Mouse (Mus musculus): ENCODE results near the gene Rgs17. TPM values are rescaled to one million over a fixed set of nuclear protein-coding genes. Genes with fewer than 3 reads are reported as not detected.

The Rgs17 gene
- polyA plus RNA-seq, 1 experiment from 2014 or later, result 1.0 TPM

DNA sequence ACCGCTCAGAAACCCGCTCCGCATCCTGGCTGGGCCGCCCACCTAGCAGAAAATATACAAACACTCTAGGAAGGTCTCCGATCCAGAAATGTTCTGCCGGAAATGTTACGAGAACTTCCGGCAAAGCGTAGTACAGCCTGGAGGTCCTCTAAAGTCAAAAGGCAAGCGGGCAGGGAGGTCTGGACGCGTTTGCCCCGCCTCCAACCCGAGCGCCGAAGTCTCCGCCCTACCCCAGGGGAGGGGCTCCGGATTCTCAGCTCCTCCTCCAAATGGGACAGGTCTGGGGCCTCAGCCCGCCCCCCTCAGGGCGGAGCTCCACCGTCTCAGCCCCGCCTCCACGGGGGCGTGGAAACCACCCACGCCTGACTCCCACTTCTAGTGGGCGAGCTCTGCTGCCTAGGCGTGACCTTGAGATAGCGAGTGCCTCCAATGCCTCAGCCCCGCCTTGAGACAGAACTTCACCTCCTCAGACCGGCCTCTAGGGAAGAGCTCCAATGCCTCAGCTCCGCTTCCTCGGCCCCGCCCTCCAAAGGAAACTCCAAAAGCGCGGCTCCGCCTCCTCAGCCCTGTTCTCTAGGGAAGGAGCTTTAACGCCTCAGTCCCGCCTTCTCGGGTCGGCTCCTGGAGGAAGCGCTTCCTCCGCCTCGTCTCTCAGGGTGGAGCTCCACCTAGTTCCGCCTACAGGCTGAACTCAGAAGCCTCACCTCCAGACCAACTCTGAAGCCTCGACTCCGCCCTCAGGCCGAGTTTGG is 98.3 kb downstream of the Rgs17 start, which contains the start of gene Mtrf1l:
Gene Mtrf1l, minus strand, starts transcription at position 171 of the 752 bp plus-strand sequence.
- no peaks in the 10 kb centered on the region for H3K9me3 ChIP-seq (ENCODE audit: control insufficient read depth, low read length)
- H3K27me3 ChIP-seq (ENCODE audit: control insufficient read depth, insufficient read depth, low read length), result no peaks in the 10 kb centered on the region
- H3K36me3 ChIP-seq (ENCODE audit: control insufficient read depth, insufficient read depth, low read length), result peaks cover 26% of the 10 kb centered on the region
- peak within 1 kb of the TSS; percentile 88 to 98 for H3K4me3 ChIP-seq (ENCODE audit: control insufficient read depth in 1 of 2, insufficient read depth in 1 of 2, low read depth in 1 of 2, low read length in 2 of 2)
- peak within 1 kb of the TSS; percentile 91 for H3K9ac ChIP-seq (ENCODE audit: low read length)
- ATAC-seq (ENCODE audit: insufficient number of reproducible peaks, insufficient read depth, low FRiP score, low read depth), result peak; percentile 99
- H3K4me1 ChIP-seq (ENCODE audit: control insufficient read depth in 2 of 2, insufficient read depth in 2 of 2, low read length in 2 of 2), result peaks cover 7 to 8% of the 10 kb centered on the region in 2 experiments
- peak within 1 kb of the TSS; percentile 94 for H3K4me2 ChIP-seq (ENCODE audit: low read length)
- H3K27ac ChIP-seq (replicated peaks in 1 of 2; ENCODE audit: control insufficient read depth in 1 of 2, insufficient read depth in 1 of 2, low read depth in 2 of 2, low read length in 2 of 2), result peak within 1 kb of the TSS; percentile 95 to 96
- WGBS, result under 1% methylated on average over 47 of the region's 47 CpGs

DNA sequence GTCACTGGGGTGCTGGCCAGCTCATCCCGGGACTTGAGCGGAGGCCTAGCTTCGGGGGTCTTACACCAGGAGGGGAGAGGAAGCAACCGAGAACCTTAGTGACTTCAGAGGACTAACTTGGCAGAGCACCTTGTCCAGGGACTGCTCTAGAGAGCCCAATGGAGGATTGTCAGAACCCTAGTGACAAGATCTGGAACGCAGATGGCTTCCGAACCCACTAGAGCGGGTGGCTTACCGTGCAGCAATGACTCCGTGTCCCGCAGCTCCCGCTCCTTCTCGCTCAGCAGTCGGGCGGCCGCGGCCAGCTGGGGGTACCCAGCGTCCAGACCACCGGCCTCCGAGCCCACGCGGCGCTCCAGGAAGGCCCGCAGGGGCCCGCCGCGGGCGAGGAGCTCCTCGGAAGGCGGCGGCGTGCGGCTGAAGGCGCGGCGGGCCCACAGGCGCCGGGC is 98.9 kb downstream of the Rgs17 start:
- Histone ChIP-seq H3K4me3 (ENCODE audit: control insufficient read depth in 1 of 2, insufficient read depth in 1 of 2, low read depth in 1 of 2, low read length in 2 of 2) (peak overlapping the region; percentile 88 to 98), H3K9ac (ENCODE audit: low read length) (peak overlapping the region; percentile 91), H3K27me3 (ENCODE audit: control insufficient read depth, insufficient read depth, low read length) (no peaks in the 10 kb centered on the region), H3K4me1 (ENCODE audit: control insufficient read depth in 2 of 2, insufficient read depth in 2 of 2, low read length in 2 of 2) (peaks cover 7 to 8% of the 10 kb centered on the region in 2 experiments), H3K36me3 (ENCODE audit: control insufficient read depth, insufficient read depth, low read length) (peaks cover 32% of the 10 kb centered on the region), H3K4me2 (ENCODE audit: low read length) (peak overlapping the region; percentile 67), H3K27ac (replicated peaks in 1 of 2; ENCODE audit: control insufficient read depth in 1 of 2, insufficient read depth in 1 of 2, low read depth in 2 of 2, low read length in 2 of 2) (peak overlapping the region; percentile 72 to 95), H3K9me3 (ENCODE audit: control insufficient read depth, low read length) (no peaks in the 10 kb centered on the region)
- peak; percentile 1; the same call in 1 of the 2 replicates for ATAC-seq (ENCODE audit: insufficient number of reproducible peaks, insufficient read depth, low FRiP score, low read depth)
- under 1% methylated on average over 37 of the region's 37 CpGs for WGBS

GRCm38 (mm10) chr10:5818772-5819171 is 103.4 kb downstream of the Rgs17 start:
- H3K4me2 ChIP-seq (ENCODE audit: low read length), result no peak overlapping the region
- H3K9ac ChIP-seq (ENCODE audit: low read length), result no peak overlapping the region
- no peak overlapping the region for H3K27ac ChIP-seq (replicated peaks in 1 of 2; ENCODE audit: control insufficient read depth in 1 of 2, insufficient read depth in 1 of 2, low read depth in 2 of 2, low read length in 2 of 2)
- H3K4me1 ChIP-seq (ENCODE audit: control insufficient read depth in 2 of 2, insufficient read depth in 2 of 2, low read length in 2 of 2), result peaks cover 7 to 8% of the 10 kb centered on the region in 2 experiments
- no peaks in the 10 kb centered on the region for H3K27me3 ChIP-seq (ENCODE audit: control insufficient read depth, insufficient read depth, low read length)
- WGBS, result 91% methylated on average over 3 of the region's 3 CpGs
- H3K4me3 ChIP-seq (ENCODE audit: control insufficient read depth in 1 of 2, insufficient read depth in 1 of 2, low read depth in 1 of 2, low read length in 2 of 2), result no peak overlapping the region
- peaks cover 77% of the 10 kb centered on the region for H3K36me3 ChIP-seq (ENCODE audit: control insufficient read depth, insufficient read depth, low read length)
- H3K9me3 ChIP-seq (ENCODE audit: control insufficient read depth, low read length), result no peaks in the 10 kb centered on the region
- ATAC-seq (ENCODE audit: insufficient number of reproducible peaks, insufficient read depth, low FRiP score, low read depth), result no peak

- WGBS, result 97% methylated on average over 2 of the region's 2 CpGs
- no peaks in the 10 kb centered on the region for H3K9me3 ChIP-seq (ENCODE audit: control insufficient read depth, low read length)
- no peak overlapping the region for H3K4me3 ChIP-seq (ENCODE audit: control insufficient read depth in 1 of 2, insufficient read depth in 1 of 2, low read depth in 1 of 2, low read length in 2 of 2)
- peaks cover 98% of the 10 kb centered on the region for H3K36me3 ChIP-seq (ENCODE audit: control insufficient read depth, insufficient read depth, low read length)
- no peaks in the 10 kb centered on the region for H3K4me1 ChIP-seq (ENCODE audit: control insufficient read depth in 2 of 2, insufficient read depth in 2 of 2, low read length in 2 of 2)
- H3K27me3 ChIP-seq (ENCODE audit: control insufficient read depth, insufficient read depth, low read length), result no peaks in the 10 kb centered on the region
- H3K9ac ChIP-seq (ENCODE audit: low read length), result no peak overlapping the region
- H3K27ac ChIP-seq (replicated peaks in 1 of 2; ENCODE audit: control insufficient read depth in 1 of 2, insufficient read depth in 1 of 2, low read depth in 2 of 2, low read length in 2 of 2), result no peak overlapping the region
- no peak overlapping the region for H3K4me2 ChIP-seq (ENCODE audit: low read length)
- ATAC-seq (ENCODE audit: insufficient number of reproducible peaks, insufficient read depth, low FRiP score, low read depth), result no peak
Measured at GRCm38 (mm10) chr10:5815968-5816367, 106.2 kb downstream of the Rgs17 start.

DNA sequence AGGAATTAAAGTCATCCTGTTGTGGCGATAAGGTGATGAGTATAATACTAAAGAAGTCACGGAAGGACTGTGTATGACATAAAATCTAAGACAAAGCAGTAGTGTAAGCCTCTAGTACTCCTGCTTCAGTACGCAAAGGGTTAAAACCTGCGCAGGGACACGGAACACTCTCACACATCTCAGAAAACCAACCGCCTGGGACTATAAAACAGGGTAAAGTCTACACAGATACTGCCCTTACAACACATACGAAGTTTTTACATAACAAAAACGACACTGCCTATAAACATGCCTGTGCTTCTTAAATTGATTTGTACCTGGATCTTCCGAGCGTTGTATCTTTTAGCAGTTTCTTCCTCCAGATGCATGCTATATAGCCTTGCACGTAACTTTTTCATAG is 108.5 kb downstream of the Rgs17 start:
- no peak overlapping the region for H3K4me2 ChIP-seq (ENCODE audit: low read length)
- WGBS, result 89% methylated on average over 11 of the region's 11 CpGs
- no peak overlapping the region for H3K27ac ChIP-seq (replicated peaks in 1 of 2; ENCODE audit: control insufficient read depth in 1 of 2, insufficient read depth in 1 of 2, low read depth in 2 of 2, low read length in 2 of 2)
- no peak overlapping the region for H3K9ac ChIP-seq (ENCODE audit: low read length)
- H3K36me3 ChIP-seq (ENCODE audit: control insufficient read depth, insufficient read depth, low read length), result peaks cover 79% of the 10 kb centered on the region
- no peak for ATAC-seq (ENCODE audit: insufficient number of reproducible peaks, insufficient read depth, low FRiP score, low read depth)
- no peaks in the 10 kb centered on the region for H3K27me3 ChIP-seq (ENCODE audit: control insufficient read depth, insufficient read depth, low read length)
- no peak overlapping the region for H3K4me3 ChIP-seq (ENCODE audit: control insufficient read depth in 1 of 2, insufficient read depth in 1 of 2, low read depth in 1 of 2, low read length in 2 of 2)
- H3K4me1 ChIP-seq (ENCODE audit: control insufficient read depth in 2 of 2, insufficient read depth in 2 of 2, low read length in 2 of 2), result no peaks in the 10 kb centered on the region
- H3K9me3 ChIP-seq (ENCODE audit: control insufficient read depth, low read length), result no peaks in the 10 kb centered on the region

DNA sequence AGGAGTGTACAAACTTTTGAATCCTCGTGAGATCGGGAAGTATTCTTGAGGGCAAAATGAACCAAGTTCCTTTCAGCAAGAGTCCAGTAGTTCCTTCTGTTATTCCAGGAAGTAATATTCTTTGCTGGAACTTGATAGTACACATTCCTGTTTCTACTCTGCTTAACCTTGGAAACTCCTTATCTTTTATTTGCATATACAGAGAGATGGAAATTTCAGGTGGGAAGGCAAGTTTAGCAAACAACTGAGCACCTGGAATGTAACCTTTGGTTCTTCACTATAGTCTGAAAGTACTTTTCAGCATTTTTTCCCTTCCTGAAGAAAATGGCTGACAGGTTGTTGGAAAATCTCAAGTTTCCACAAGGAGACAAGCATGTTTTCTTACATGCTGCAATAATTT is 114.5 kb downstream of the Rgs17 start:
- Histone ChIP-seq H3K9me3 (ENCODE audit: control insufficient read depth, low read length) (no peaks in the 10 kb centered on the region), H3K4me3 (ENCODE audit: control insufficient read depth in 1 of 2, insufficient read depth in 1 of 2, low read depth in 1 of 2, low read length in 2 of 2) (no peak overlapping the region), H3K27ac (replicated peaks in 1 of 2; ENCODE audit: control insufficient read depth in 1 of 2, insufficient read depth in 1 of 2, low read depth in 2 of 2, low read length in 2 of 2) (no peak overlapping the region), H3K36me3 (ENCODE audit: control insufficient read depth, insufficient read depth, low read length) (peaks cover 25% of the 10 kb centered on the region), H3K27me3 (ENCODE audit: control insufficient read depth, insufficient read depth, low read length) (no peaks in the 10 kb centered on the region), H3K4me1 (ENCODE audit: control insufficient read depth in 2 of 2, insufficient read depth in 2 of 2, low read length in 2 of 2) (peaks cover 3 to 24% of the 10 kb centered on the region in 2 experiments; a peak in 3 of 4 replicates), H3K4me2 (ENCODE audit: low read length) (no peak overlapping the region), H3K9ac (ENCODE audit: low read length) (no peak overlapping the region)
- 60% methylated on average over 2 of the region's 2 CpGs for WGBS
- ATAC-seq (ENCODE audit: insufficient number of reproducible peaks, insufficient read depth, low FRiP score, low read depth), result no peak

DNA sequence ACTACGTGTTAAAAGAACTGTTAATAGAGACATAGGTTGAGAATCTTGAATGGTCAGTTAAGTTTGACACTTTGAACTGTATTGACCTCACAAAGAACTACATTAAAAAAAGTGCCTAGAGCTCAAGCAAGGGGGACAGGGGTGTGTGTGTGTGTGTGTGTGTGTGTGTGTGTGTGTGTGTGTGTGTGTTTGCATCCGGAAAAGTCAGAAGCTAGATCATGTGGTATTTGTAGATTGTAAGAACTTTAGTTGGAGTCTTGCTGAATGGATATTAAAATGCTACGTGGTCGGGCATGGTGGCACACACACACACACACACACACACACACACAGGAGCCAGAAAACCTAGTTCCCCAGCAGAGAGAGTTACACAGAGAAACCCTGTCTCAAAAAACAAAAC is 115.2 kb downstream of the Rgs17 start:
- Histone ChIP-seq H3K4me3 (ENCODE audit: control insufficient read depth in 1 of 2, insufficient read depth in 1 of 2, low read depth in 1 of 2, low read length in 2 of 2) (no peak overlapping the region), H3K27me3 (ENCODE audit: control insufficient read depth, insufficient read depth, low read length) (no peaks in the 10 kb centered on the region), H3K9ac (ENCODE audit: low read length) (no peak overlapping the region), H3K9me3 (ENCODE audit: control insufficient read depth, low read length) (no peaks in the 10 kb centered on the region), H3K27ac (replicated peaks in 1 of 2; ENCODE audit: control insufficient read depth in 1 of 2, insufficient read depth in 1 of 2, low read depth in 2 of 2, low read length in 2 of 2) (peak overlapping the region in 1 of 2 experiments; percentile 92; a peak in 1 of 4 replicates), H3K36me3 (ENCODE audit: control insufficient read depth, insufficient read depth, low read length) (peaks cover 25% of the 10 kb centered on the region), H3K4me1 (ENCODE audit: control insufficient read depth in 2 of 2, insufficient read depth in 2 of 2, low read length in 2 of 2) (peaks cover 4 to 27% of the 10 kb centered on the region in 2 experiments; a peak in 3 of 4 replicates), H3K4me2 (ENCODE audit: low read length) (0 out of 2 replicates have a peak overlapping the region, but pooled peaks have one; percentile 87)
- ATAC-seq (ENCODE audit: insufficient number of reproducible peaks, insufficient read depth, low FRiP score, low read depth), result no peak
- 77% methylated on average over 4 of the region's 4 CpGs for WGBS

Data from heart, embryonic 14.5 days (tissue).